Mouse (Mus musculus): ENCODE results near the gene Ikbkg. TPM values are rescaled to one million over a fixed set of nuclear protein-coding genes. Genes with fewer than 3 reads are reported as not detected.
"Not testable (repeated sequence)": the region's sequence is repeated elsewhere in the genome, so short reads cannot be mapped to it uniquely, and the experiment has no call there.

Gene Ikbkg
- 23.8 and 25.4 TPM in 2 replicates for total RNA-seq (2014; rRNA removed)
- 12.1 and 13.8 TPM in 2 replicates for polyA plus RNA-seq (2015; fragmentation: Nextera tagmentation; extraction: Ambion mirVana)

GRCm38 (mm10) chrX:74392535-74393443, at the start of gene Ikbkg, which contains the start of gene Fam3a:
Ikbkg (plus strand) TSS chrX:74393290.
Fam3a (minus strand) TSS chrX:74393272.
- Histone ChIP-seq H3K4me2 (ENCODE audit: low read depth, low read length) (peak within 1 kb of the TSS; percentile 64), H3K36me3 (ENCODE audit: insufficient read depth, low read length) (no peaks in the 10 kb centered on the region), H3K9ac (replicated peaks; ENCODE audit: low read length) (peak within 1 kb of the TSS; percentile 70), H3K27ac (peak within 1 kb of the TSS; percentile 91), H3K9me3 (ENCODE audit: low read length) (no peaks in the 10 kb centered on the region), H3K27me3 (ENCODE audit: insufficient read depth, low read length) (no peaks in the 10 kb centered on the region), H3K4me3 (ENCODE audit: low read length) (peak within 1 kb of the TSS; percentile 46), H3K4me1 (ENCODE audit: insufficient read depth, low read length) (no peaks in the 10 kb centered on the region)
- ATAC-seq (peak; percentile 100), DNase-seq (ENCODE audit: low spot score) (peak; percentile 88)
- TF ChIP-seq CTCF (IDR thresholded peaks at IDR 0.05; ENCODE audit: low read depth) = peak; percentile 71
- 25% methylated on average over 30 of the region's 30 CpGs for WGBS

GRCm38 (mm10) chrX:74352645-74353466, 40.2 kb upstream of the Ikbkg start:
- no peaks in the 10 kb centered on the region for H3K27me3 ChIP-seq (ENCODE audit: insufficient read depth, low read length)
- H3K4me2 ChIP-seq (ENCODE audit: low read depth, low read length) = peak overlapping the region; percentile 62
- DNase-seq (ENCODE audit: low spot score) (no peak), ATAC-seq (peak; percentile 74; the same call in 1 of the 2 replicates)
- 30% methylated on average over 13 of the region's 13 CpGs for WGBS
- no peaks in the 10 kb centered on the region for H3K4me1 ChIP-seq (ENCODE audit: insufficient read depth, low read length)
- H3K9me3 ChIP-seq (ENCODE audit: low read length) = no peaks in the 10 kb centered on the region
- H3K4me3 ChIP-seq (ENCODE audit: low read length) = peak overlapping the region; percentile 37
- peak overlapping the region; percentile 48 for H3K9ac ChIP-seq (replicated peaks; ENCODE audit: low read length)
- H3K27ac ChIP-seq = peak overlapping the region; percentile 70
- TF ChIP-seq CTCF (IDR thresholded peaks at IDR 0.05; ENCODE audit: low read depth) = no peak
- no peaks in the 10 kb centered on the region for H3K36me3 ChIP-seq (ENCODE audit: insufficient read depth, low read length)

- WGBS = 58% methylated on average over 11 of the region's 22 CpGs
- no peaks in the 10 kb centered on the region for H3K9me3 ChIP-seq (ENCODE audit: low read length)
- H3K27ac ChIP-seq = peak within 1 kb of the TSS; percentile 70
- peak within 1 kb of the TSS; percentile 48 for H3K9ac ChIP-seq (replicated peaks; ENCODE audit: low read length)
- no peaks in the 10 kb centered on the region for H3K36me3 ChIP-seq (ENCODE audit: insufficient read depth, low read length)
- peak; percentile 91 for ATAC-seq
- peak within 1 kb of the TSS; percentile 62 for H3K4me2 ChIP-seq (ENCODE audit: low read depth, low read length)
- H3K4me1 ChIP-seq (ENCODE audit: insufficient read depth, low read length) = no peaks in the 10 kb centered on the region
- peak; percentile 88 for DNase-seq (ENCODE audit: low spot score)
- H3K4me3 ChIP-seq (ENCODE audit: low read length) = peak within 1 kb of the TSS; percentile 37
- TF ChIP-seq CTCF (IDR thresholded peaks at IDR 0.05; ENCODE audit: low read depth) = no peak
- no peaks in the 10 kb centered on the region for H3K27me3 ChIP-seq (ENCODE audit: insufficient read depth, low read length)
These were observed 39.7 kb upstream of the Ikbkg start, which contains the start of gene Lage3 for GRCm38 (mm10) chrX:74353467-74353770. Lage3 (minus strand) TSS chrX:74353618.

- not testable (repeated sequence) for H3K4me1 ChIP-seq (ENCODE audit: insufficient read depth, low read length); DNase-seq (ENCODE audit: low spot score); H3K9ac ChIP-seq (replicated peaks; ENCODE audit: low read length); ATAC-seq; H3K27me3 ChIP-seq (ENCODE audit: insufficient read depth, low read length); H3K4me2 ChIP-seq (ENCODE audit: low read depth, low read length); H3K9me3 ChIP-seq (ENCODE audit: low read length); H3K27ac ChIP-seq; H3K36me3 ChIP-seq (ENCODE audit: insufficient read depth, low read length); H3K4me3 ChIP-seq (ENCODE audit: low read length)
- 92% methylated on average over 3 of the region's 3 CpGs for WGBS
These were observed 36.0 kb upstream of the Ikbkg start for GRCm38 (mm10) chrX:74357069-74357468.

- WGBS = 56% methylated on average over 11 of the region's 11 CpGs
- Histone ChIP-seq H3K4me1 (ENCODE audit: insufficient read depth, low read length) (no peaks in the 10 kb centered on the region), H3K27me3 (ENCODE audit: insufficient read depth, low read length) (no peaks in the 10 kb centered on the region), H3K4me3 (ENCODE audit: low read length) (no peak overlapping the region), H3K9ac (replicated peaks; ENCODE audit: low read length) (no peak overlapping the region), H3K36me3 (ENCODE audit: insufficient read depth, low read length) (no peaks in the 10 kb centered on the region), H3K27ac (no peak overlapping the region), H3K9me3 (ENCODE audit: low read length) (no peaks in the 10 kb centered on the region), H3K4me2 (ENCODE audit: low read depth, low read length) (no peak overlapping the region)
- no peak for ATAC-seq
- TF ChIP-seq CTCF (IDR thresholded peaks at IDR 0.05; ENCODE audit: low read depth) = no peak
- DNase-seq (ENCODE audit: low spot score) = no peak
These were observed 33.9 kb upstream of the Ikbkg start for GRCm38 (mm10) chrX:74359171-74359570.

- H3K27ac ChIP-seq = peak overlapping the region; percentile 85
- no peaks in the 10 kb centered on the region for H3K4me1 ChIP-seq (ENCODE audit: insufficient read depth, low read length)
- H3K9me3 ChIP-seq (ENCODE audit: low read length) = no peaks in the 10 kb centered on the region
- no peaks in the 10 kb centered on the region for H3K27me3 ChIP-seq (ENCODE audit: insufficient read depth, low read length)
- no peaks in the 10 kb centered on the region for H3K36me3 ChIP-seq (ENCODE audit: insufficient read depth, low read length)
- H3K4me2 ChIP-seq (ENCODE audit: low read depth, low read length) = peak overlapping the region; percentile 61
- no peak for ATAC-seq
- TF ChIP-seq CTCF (IDR thresholded peaks at IDR 0.05; ENCODE audit: low read depth) = no peak
- DNase-seq (ENCODE audit: low spot score) = peak; percentile 11
- WGBS = 60% methylated on average over 10 of the region's 10 CpGs
- H3K9ac ChIP-seq (replicated peaks; ENCODE audit: low read length) = peak overlapping the region; percentile 68
- peak overlapping the region; percentile 51 for H3K4me3 ChIP-seq (ENCODE audit: low read length)
These were observed 25.6 kb upstream of the Ikbkg start for GRCm38 (mm10) chrX:74367512-74367911.
